Mouse (Mus musculus) bone marrow, adult 2 months (tissue): ENCODE data around the gene Alyref2.

Source experiments
- CTCF ChIP-seq: fragments of 200-500 bp; IDR thresholded peaks from 2 replicates; pipeline ENCODE4 v1.5.1; 2011; ENCODE audit warnings: low read length, control low read depth; ENCODE audit not compliant: control insufficient read depth, insufficient read depth
- POLR2A ChIP-seq: fragments of 200-500 bp; IDR thresholded peaks from 2 replicates; pipeline ENCODE4 v1.6.1; 2011; ENCODE audit warnings: low read depth, mild to moderate bottlenecking, control low read depth, low read length, borderline replicate concordance; ENCODE audit not compliant: control insufficient read depth

GRCm38 (mm10) chr1:171515557-171515956, 12.3 kb downstream of the Alyref2 start:
- TF ChIP-seq CTCF (no peak), POLR2A (no peak)
